Mouse (Mus musculus): ENCODE results near the gene Eya3.

GRCm38 (mm10) chr4:132741491-132741890 is 102.7 kb downstream of the Eya3 start:
- TF ChIP-seq CTCF (IDR thresholded peaks at IDR 0.05; ENCODE audit: control insufficient read depth, insufficient read depth, low read length) (no peak), POLR2A (IDR thresholded peaks at IDR 0.05; ENCODE audit: borderline replicate concordance, control insufficient read depth, low read depth, low read length) (no peak)
